Mouse (Mus musculus): ENCODE measurements at regions not wholly inside any gene's neighbourhood (a gene's known extent, or its start where the extent isn't known, plus 50 kb on each side); places are given as distances from the start of the nearest gene placed in this dataset.
A peak's percentile ranks its signal among the peaks of the same experiment; 100 is the strongest.
"Not testable (repeated sequence)": the region's sequence is repeated elsewhere in the genome, so short reads cannot be mapped to it uniquely, and the experiment has no call there.

GRCm38 (mm10) chr1:51600425-51600824 lies 122.2 kb upstream of the Nabp1 start:
- DNase-seq (ENCODE audit: low spot score in 2 of 2) = no peak

DNA sequence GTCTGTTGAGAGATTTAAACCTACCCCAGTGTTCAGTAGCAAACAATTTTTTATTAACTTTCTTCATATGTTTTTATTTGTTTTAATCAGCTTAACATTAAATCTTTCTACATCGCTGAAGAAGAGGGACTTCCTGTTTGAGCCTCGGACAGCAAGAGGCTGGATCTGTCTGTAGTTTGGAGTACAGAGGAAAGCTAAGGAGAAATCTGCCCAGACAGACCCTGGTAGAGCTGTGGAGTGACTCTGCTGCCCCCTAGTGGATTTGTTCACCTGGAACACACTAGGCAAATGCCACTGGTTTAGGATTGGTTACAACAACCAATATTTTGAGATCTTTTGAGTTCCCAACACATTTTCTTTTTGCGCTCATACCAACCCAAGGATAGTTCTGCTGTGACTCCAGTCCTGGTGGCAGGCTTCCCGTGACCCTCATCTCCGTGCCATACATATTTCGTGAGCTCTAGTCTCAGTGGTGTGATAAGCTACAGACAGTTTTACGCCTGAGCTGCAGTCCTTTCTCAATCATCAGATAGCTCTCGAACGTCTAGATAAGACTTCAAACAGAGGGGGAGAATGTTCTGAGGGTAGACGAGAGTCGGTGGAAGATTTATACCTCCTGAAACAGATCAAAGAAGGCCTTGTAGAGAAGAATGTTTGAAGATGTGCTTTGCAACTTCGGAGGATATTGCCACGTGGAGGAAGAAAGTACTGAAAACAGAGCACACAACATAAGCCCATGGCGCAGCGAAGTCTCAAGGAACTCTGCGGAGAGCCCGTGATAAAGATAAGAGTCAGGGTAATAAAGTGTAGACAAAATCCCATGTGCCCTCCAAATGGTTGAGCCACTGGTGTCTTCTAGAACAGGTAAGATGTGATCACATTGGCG lies 119.0 kb upstream of the Nabp1 start:
- peak; percentile 73 to 78 for DNase-seq (ENCODE audit: low spot score in 2 of 2)

DNA sequence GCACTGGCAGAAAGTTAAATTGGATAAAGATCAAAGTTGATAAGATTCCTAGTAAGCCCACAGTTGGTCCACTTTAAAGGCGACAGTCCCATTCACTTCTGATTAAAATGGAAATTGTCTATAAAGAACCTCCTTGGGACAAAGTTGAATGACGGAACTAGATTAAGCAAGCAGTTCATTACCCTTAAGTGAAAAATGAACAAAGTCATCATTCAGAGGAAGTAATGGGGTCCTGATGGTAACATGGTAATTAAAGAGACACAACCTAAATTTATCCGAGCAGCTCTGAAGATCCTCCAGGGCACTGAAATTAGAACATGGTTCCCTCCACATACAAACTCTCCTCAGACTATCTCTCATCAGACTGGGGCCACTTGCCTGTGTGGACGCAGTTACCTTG lies 116.4 kb upstream of the Nabp1 start:
- DNase-seq (ENCODE audit: low spot score in 2 of 2) = no peak

GRCm38 (mm10) chr1:51593621-51594441 lies 115.6 kb upstream of the Nabp1 start:
- DNase-seq (ENCODE audit: low spot score in 2 of 2) = no peak

- no peak for DNase-seq (ENCODE audit: low spot score in 2 of 2)
Measured at GRCm38 (mm10) chr1:51591886-51592285, 113.7 kb upstream of the Nabp1 start.

GRCm38 (mm10) chr1:51590606-51591400 lies 112.6 kb upstream of the Nabp1 start:
- no peak for DNase-seq (ENCODE audit: low spot score in 2 of 2)

DNA sequence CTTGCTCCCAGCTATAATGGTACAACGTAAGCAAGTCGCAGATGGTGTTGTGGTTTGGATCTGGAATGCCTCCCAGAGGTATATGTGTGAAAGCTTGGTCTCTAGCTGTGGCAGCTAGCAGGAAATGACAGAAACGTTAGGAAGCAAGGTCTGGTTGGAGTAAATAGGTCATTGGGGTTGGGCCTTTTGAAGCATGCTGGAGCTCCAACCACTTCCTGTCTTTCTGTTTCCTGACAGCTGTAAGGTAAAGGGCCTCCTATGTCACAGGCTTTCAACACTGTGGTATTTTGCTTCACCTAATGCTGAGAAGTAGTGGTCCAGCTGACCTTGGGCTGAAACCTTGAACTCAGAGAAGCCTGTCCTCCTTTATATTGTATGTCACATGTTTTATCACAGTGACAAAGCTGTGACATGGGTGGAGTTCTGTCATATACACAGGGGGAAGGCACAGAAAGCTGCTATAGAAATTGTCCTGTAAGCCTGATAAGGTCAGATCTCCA lies 106.8 kb upstream of the Nabp1 start:
- DNase-seq (ENCODE audit: low spot score in 2 of 2) = no peak

GRCm38 (mm10) chr1:51583871-51584270 lies 105.6 kb upstream of the Nabp1 start:
- DNase-seq (ENCODE audit: low spot score in 2 of 2) = no peak

GRCm38 (mm10) chr1:51580074-51580473 lies 101.8 kb upstream of the Nabp1 start:
- no peak for DNase-seq (ENCODE audit: low spot score in 2 of 2)

- no peak for DNase-seq (ENCODE audit: low spot score in 2 of 2)
Measured at GRCm38 (mm10) chr1:51577701-51578100, 99.5 kb upstream of the Nabp1 start.

GRCm38 (mm10) chr1:51572314-51573078 lies 94.3 kb upstream of the Nabp1 start:
- no peak for DNase-seq (ENCODE audit: low spot score in 2 of 2)

- no peak for DNase-seq (ENCODE audit: low spot score in 2 of 2)
Measured at GRCm38 (mm10) chr1:51569625-51570024, 91.4 kb upstream of the Nabp1 start.

DNA sequence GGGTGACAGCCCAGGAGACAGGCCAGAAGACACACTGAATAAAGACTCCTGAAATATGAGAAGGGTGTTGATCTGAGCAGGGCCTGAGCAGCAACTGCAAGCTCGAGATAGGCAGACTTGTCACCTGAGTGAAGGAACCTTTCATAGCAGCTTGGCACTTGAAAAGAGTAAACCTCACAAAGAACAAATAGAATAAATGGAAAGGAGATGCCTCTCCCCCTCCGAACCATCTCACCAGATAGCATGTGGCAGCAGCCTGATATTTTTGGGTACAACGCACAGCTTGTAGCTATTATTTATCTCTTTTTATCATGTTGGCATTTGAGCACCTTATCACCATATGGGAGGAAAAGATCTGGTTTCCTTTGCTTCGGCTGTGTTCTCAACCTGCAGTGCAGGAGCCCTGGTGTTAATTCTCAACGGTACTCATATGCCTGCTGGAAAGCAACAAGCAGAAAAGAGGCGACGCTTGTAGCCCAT lies 88.0 kb upstream of the Nabp1 start:
- DNase-seq (ENCODE audit: low spot score in 2 of 2) = no peak

DNA sequence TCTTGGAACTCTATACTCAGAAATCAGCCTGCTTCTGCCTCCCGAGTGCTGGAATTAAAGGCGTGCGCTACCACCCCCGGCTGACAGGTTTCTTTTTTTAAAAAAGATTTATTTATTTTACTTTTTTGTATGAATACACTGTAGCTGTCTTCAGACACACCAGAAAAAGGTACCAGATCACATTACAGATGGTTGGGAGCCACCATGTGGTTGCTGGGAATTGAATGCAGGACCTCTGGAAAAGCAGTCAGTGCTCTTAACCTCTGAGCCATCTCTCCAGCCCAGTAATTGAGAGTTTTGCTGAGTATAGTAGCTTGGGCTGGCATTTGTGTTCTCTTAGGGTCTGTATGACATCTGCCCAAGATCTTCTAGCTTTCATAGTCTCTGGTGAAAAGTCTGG lies 78.4 kb upstream of the Nabp1 start:
- DNase-seq (ENCODE audit: low spot score in 2 of 2) = not testable (repeated sequence)

DNA sequence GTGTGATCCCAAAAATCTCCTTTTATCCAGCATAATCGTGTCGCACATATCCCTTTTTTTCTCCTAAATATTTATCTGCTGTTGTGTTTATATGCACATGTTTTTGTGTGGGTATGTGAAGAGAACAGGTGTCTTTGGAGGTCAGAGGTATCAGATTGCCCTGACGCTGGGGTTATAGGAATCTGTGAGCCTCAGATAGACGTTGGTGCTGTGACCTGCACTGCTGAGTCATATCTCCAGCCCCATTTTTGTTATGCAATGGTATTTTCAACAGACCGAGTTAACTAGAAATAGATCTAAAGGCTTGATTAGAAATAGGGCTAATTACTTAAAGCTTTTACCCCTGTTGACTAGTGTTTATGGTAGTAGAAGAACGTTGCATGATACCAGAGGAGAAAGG lies 75.5 kb upstream of the Nabp1 start:
- DNase-seq (ENCODE audit: low spot score in 2 of 2) = no peak

DNA sequence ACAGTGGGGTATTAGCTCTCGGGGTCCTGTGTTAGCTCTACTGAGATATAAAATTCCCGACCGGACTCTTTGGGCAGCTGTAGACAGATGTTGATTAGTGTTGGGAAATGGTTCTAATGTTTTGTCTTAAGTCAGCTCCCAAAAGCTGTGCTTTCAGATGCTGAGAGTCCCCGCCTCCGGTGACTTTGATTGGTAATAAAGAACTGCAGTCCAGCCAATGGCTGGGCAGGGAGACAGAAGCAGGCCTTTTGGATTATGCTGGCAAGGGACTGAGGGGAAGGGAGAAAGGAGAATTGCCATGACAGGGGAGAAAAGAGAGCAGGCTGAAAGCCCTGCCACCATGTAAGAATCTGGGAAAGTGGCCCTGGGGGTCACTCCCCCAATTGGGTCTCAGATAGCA lies 73.4 kb upstream of the Nabp1 start:
- no peak for DNase-seq (ENCODE audit: low spot score in 2 of 2)

- DNase-seq (ENCODE audit: low spot score in 2 of 2) = no peak
Measured at GRCm38 (mm10) chr1:51542801-51543200, 64.6 kb upstream of the Nabp1 start.

GRCm38 (mm10) chr1:51539634-51540033 lies 61.4 kb upstream of the Nabp1 start:
- no peak for DNase-seq (ENCODE audit: low spot score in 2 of 2)

DNA sequence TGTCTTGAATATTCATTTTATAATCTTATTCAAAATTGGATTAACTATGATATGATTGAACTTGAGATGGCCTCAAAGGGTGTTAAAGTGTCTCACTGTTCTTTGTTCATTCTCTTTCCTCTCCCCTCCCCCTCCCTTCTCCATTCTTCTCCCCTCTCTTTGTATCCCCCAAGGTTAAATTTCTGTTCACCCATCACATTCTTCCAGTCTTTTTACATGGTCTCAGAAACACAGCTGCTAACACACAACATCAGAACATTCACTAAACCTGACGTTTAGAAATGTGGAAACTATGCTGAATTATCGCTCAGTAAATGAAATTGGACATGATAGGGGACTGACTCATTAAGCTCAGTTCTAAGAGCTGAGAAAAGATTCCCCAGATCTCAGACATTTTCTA lies 60.6 kb upstream of the Nabp1 start:
- DNase-seq (ENCODE audit: low spot score in 2 of 2) = no peak

- DNase-seq (ENCODE audit: low spot score in 2 of 2) = no peak
Measured at GRCm38 (mm10) chr1:51537765-51538360, 59.6 kb upstream of the Nabp1 start.

DNA sequence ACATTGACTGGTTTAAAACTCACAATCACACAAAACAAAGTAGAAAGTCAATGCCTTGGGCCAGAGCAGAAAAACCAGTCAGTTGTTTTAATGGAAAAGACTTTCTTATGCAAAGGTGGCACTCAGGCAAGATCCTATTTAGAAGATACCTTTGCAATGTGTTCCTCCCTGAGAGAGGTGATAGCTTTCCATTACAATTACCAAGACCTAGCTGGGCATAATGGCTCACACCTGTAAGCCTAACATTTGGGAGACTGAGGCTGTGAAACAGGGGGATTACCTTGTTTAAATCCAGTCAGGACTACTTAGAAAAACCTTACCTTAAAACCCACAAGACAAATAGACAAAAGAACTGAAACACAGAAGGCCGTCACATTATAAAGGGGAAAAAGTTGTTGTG lies 57.9 kb upstream of the Nabp1 start:
- no peak for DNase-seq (ENCODE audit: low spot score in 2 of 2)
